Mouse (Mus musculus): Measurements from ENCODE around the gene Gm20388.

Gm20388 gene

DNA sequence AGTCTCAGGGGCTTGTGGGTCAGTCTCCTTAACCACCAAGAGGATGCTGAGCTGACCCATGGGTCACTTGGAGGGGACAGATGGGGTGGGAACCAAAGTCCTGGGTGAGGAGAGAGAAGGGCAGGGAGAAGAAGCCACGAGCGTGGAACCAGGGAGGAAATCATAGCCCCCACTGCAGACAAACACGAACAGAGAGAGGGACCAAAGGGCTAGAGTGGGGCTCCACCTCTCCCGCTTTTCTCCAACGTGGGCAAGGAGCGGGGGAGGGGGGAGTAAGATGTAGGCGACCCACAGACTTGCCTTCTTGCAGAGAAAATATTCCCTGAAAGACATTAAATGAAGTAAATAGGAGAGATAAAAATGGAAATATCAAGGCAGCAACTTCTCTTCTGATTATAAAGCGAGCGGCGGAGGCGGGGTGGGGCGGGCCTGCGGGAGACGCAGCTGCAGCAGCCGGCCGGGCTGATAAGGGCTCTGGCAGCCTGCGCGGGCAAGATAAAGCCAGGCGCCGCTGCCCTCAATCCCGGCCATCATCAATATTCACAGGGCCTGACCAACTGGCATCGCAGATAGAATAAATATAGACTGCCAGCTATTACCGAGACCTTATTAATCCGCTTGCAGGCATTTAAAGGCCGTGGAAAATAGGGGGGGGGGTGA lies 2809.6 kb downstream of the Gm20388 start:
- peak; percentile 81 for DNase-seq (ENCODE audit: low spot score)

DNA sequence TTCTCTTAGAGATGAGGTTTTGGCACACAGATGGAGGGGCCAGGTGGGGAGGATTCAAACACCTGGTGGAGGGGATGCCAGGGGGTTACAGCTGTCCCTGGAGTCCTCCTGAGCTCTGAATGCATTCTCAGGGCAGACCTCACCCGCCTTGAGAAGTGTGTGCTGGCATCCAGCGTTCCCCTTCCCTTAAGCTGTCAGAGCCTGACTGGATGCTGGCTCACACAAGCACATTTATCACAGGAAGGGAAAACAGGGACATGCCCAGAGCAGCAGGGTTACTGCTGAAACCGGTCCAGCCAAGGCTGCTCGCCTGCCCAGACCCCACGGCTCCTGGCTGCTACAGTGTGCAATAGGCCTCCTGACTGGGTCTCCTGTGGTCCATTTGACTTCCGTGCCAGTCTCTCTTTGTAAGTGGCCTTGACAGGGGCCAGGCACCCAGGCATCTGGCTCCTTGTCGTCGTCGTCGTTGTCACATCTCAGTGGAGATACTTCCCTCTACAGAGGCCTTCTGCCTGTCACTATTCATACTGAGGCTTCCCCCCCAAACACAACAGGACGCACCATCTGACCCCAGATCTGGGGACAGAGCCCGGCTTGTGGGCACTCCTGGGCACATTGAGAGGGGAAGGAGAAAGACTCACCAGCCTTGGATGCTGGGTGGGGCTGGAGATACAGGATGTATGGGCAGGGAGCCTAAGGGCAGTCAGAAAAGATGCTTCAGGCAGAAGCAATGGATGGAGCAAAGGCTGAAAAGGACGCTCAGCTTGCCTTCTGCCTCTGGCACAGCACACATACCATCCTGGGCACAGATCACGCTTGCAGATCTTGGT lies 2810.4 kb downstream of the Gm20388 start:
- peak; percentile 62 for DNase-seq (ENCODE audit: low spot score)

DNA sequence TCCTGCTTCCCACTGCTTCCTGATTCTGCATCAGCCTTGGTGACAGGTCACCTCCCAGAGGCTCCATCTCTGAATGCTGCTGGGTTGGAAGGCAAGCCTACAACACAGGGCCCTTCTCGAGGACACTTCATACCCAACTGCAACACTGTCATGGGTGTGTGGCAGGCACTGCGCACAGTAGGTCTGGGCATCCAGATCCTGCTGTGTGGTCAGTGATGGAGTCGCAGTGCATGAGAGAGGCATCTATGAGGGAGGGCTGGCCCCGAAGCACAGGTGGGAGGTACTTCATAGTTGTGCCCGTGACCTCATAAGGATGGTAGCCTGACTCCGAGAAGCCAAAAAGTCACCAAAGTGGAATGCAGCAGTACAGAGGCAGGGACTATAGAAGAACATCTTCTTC lies 2814.5 kb downstream of the Gm20388 start:
- DNase-seq (ENCODE audit: low spot score) = no peak

GRCm38 (mm10) chr8:122726789-122727188 lies 2816.1 kb downstream of the Gm20388 start:
- DNase-seq (ENCODE audit: low spot score) = no peak

- DNase-seq (ENCODE audit: low spot score) = no peak
Observed at GRCm38 (mm10) chr8:122727412-122727811, 2816.8 kb downstream of the Gm20388 start.

GRCm38 (mm10) chr8:122728630-122729029 lies 2818.0 kb downstream of the Gm20388 start:
- DNase-seq (ENCODE audit: low spot score) = no peak

GRCm38 (mm10) chr8:122735110-122735509 lies 2824.5 kb downstream of the Gm20388 start:
- DNase-seq (ENCODE audit: low spot score) = no peak

- no peak for DNase-seq (ENCODE audit: low spot score)
Observed at GRCm38 (mm10) chr8:122735542-122736473, 2825.2 kb downstream of the Gm20388 start.

DNA sequence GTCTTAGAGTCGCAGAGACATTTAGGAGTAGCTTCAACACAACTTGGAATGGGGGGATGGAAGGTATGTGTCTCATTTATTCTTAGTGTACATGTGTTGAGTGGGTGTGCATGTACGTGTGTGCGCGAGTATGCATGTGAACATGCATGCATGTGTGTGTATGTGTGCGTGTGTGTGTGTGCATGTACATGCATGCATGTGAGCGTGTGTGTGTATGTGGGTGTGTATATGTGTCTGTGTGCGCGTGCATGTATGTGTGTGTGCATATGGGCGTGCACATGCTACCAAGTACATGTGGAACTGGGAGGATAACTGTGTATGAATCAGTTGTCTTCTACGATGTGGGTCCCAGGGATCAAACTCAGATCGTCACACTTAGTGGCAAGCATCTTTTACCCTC lies 2826.0 kb downstream of the Gm20388 start:
- DNase-seq (ENCODE audit: low spot score) = no peak

- DNase-seq (ENCODE audit: low spot score) = no peak
Observed at GRCm38 (mm10) chr8:122737071-122737470, 2826.4 kb downstream of the Gm20388 start.

GRCm38 (mm10) chr8:122737886-122738285 lies 2827.2 kb downstream of the Gm20388 start:
- no peak for DNase-seq (ENCODE audit: low spot score)

DNA sequence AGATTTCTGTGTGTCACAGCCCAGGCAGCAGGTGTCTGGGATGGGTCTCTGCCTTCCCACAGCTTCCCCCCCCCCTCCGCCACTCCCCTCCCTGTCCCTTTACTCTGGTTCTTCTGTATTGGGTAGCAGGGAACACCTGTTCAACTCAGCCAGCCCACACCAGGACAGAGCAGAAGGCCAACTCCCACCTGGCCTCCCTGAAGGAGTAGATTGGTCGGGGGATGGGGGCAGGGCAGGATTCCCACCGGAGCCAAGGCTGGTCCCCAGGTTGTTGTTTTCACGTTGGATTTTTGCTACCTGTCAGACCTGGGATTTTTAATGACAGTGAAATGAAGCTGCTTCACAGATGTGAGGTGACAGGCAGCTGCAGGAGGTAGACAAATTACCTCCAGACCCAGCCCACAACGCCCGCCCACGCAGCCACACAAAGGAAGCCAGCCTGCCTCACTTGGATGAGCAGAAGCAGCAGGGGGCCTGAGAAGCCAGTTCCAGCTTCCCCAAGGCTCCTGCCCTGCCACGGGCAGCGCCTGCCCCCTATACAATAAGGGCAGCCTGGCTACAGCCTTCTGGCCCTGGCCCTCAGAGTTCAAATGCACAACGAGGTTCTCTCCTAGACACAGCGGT lies 2828.6 kb downstream of the Gm20388 start:
- DNase-seq (ENCODE audit: low spot score) = peak; percentile 51

DNA sequence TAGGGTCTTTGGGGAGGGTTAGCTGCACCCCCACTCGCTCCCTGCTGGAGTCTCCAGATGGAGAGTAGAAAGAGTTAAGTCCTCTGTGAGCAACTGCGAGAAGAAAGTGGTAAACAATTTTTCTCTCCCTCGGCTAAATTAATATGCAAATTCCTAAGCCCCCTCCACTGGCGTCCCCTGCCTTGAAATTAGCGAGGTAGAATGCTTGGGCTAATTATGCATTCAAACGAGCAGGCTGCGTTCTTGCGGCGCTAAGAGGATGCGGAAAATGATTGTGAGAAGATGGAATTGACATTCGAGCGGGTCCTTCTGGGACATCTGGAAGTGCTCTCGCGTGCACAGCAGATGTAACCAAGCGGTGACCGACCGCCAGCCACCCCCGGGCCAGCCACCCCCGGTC lies 2831.8 kb downstream of the Gm20388 start:
- no peak for DNase-seq (ENCODE audit: low spot score)

DNA sequence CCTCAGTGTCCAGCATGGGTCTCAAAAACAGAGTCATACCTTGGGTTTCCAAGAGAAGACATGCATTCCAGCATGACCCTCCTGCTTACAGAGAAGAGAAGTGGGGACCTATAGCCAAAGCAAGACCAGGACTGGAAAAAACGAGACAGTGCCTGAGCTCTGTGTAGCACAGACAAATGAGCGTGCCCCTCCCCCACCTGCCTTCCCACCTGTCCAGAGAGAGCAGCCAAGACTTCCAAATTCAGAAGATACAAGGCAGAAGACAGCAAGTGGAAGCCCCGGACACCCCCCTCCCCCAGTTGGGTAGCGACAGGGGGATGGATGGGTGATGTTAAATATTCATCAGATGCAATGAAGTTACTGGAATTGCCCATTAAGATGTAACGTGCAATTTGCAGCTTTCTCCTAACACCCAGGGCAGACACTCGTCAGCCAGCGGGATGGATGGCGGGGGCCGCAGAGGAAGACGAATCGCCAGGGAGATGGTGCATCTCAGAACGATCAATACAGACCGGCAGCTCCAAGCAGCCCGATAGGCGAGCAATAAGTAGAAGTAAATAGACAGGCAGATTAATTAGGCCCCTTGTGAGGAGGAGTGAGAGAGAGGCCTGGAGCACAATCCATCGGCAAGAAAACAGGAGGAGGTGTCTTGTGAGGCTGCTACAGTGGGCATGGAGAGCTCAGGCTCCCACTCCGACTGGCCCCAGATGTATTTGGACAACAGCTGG lies 2834.5 kb downstream of the Gm20388 start:
- DNase-seq (ENCODE audit: low spot score) = peak; percentile 42

GRCm38 (mm10) chr8:122745750-122746275 lies 2835.2 kb downstream of the Gm20388 start:
- peak; percentile 53 for DNase-seq (ENCODE audit: low spot score)

DNA sequence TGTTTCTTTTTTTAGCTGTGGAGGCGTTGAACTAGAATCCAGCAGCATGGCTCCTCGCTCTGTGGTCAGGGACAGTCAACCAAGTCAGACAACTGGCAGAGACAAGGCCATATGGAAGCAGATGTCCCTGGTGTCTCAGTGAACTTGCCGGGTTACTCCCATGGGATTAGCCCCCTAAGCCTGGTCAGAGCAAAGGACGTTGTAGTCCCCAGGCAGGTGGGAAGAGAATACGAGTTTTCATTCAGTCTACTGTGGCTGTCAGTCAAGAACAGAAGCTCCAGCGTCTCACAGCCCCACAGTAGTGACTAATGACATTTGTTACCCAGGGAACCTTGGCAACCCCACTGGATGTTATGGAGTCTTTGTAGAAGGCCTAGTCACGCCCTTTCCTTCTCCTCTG lies 2835.8 kb downstream of the Gm20388 start:
- peak; percentile 46 for DNase-seq (ENCODE audit: low spot score)

- DNase-seq (ENCODE audit: low spot score) = no peak
Observed at GRCm38 (mm10) chr8:122747825-122748224, 2837.2 kb downstream of the Gm20388 start.

DNA sequence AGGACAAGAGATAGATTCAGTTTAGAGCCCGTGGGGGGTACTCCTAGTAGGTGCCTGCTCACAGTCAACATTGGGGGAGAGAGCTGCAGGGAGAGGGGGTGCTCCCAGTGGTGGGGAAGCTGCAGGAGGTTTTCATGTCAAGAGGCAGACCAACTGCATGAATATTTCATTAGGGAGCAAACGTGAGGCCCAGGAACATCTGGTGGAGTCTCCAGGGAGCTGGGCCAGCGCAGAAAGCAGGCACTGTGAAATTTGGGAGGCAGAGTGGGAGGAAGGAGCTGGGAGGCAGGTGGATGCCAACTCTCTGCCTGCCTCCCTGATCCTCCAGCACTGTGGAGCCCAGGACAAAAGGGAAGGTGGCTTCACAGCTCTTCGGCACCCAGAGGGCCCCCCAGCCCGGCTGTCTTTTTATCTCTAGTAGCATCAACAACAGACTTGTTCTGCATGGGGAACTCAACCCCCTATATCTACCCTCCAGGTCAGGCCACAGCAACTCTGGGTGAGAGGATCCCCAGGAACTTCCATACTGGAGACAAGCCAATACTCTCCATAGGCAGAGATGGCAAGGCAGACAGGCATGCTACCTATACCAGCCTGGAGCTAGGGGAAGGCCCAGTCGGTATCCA lies 2838.8 kb downstream of the Gm20388 start:
- peak; percentile 74 for DNase-seq (ENCODE audit: low spot score)

- peak; percentile 63 for DNase-seq (ENCODE audit: low spot score)
Observed at GRCm38 (mm10) chr8:122751342-122751741, 2840.7 kb downstream of the Gm20388 start.

DNA sequence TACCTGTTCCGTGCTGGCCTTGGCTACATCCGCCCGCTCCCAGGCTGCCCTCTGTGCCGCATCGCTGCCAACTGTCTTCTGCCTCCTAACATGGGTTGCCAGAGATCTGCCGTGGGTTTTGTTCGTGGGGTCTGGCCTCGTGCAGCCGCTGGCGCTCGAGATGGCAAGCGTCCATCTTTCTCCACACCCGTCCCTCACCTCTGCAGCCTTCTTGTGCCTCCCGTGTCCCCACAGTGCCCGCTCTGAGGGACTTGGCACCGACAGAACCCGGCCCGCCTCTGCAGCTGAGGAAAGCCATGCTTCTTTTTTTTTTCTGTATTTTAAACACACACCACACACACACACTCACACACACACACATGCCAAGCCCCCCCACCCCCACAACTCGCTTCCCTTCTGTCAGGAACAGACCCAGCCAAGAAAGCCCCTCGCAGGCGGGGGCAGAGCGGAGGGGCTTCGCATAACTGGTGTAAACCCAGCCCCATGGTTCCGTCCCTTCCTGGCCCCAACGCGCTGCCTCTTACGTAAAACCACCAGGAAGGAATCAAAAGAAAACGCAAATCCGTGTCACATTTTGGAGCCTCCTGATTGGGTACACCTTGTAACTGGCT lies 2841.6 kb downstream of the Gm20388 start:
- DNase-seq (ENCODE audit: low spot score) = no peak

All from MN1 (cell line).